Mouse (Mus musculus): ENCODE data around the gene Sbf2. TPM values are rescaled to one million over a fixed set of nuclear protein-coding genes. Genes with fewer than 3 reads are reported as not detected.

The Sbf2 gene
- 46.1 and 48.8 TPM in 2 replicates for polyA plus RNA-seq (2014; fragmentation: Nextera tagmentation; extraction: Ambion mirVana)

- peak within 1 kb of the TSS; percentile 83 for H3K4me3 ChIP-seq (ENCODE audit: low read depth, low read length)
- H3K27me3 ChIP-seq (ENCODE audit: control insufficient read depth, insufficient read depth, low read length), result no peaks in the 10 kb centered on the region
- peak within 1 kb of the TSS; percentile 85 for H3K9ac ChIP-seq (replicated peaks; ENCODE audit: low read depth, low read length)
- no peaks in the 10 kb centered on the region for H3K36me3 ChIP-seq (ENCODE audit: control insufficient read depth, insufficient read depth, low read length)
- peaks cover 22% of the 10 kb centered on the region; the same call in 1 of the 2 replicates for H3K4me1 ChIP-seq (ENCODE audit: control insufficient read depth, insufficient read depth, low read length)
- peak within 1 kb of the TSS; percentile 99 for H3K27ac ChIP-seq (ENCODE audit: low read length)
- peak within 1 kb of the TSS; percentile 54 for H3K4me2 ChIP-seq (replicated peaks; ENCODE audit: low read depth, low read length)
- peak; percentile 93 for ATAC-seq (ENCODE audit: insufficient number of reproducible peaks, insufficient read depth, low FRiP score, low read depth)
- WGBS, result under 1% methylated on average over 107 of the region's 127 CpGs
- H3K9me3 ChIP-seq (ENCODE audit: control insufficient read depth, low read depth, low read length), result no peaks in the 10 kb centered on the region
Observed at GRCm38 (mm10) chr7:110614133-110615063, at the start of gene Sbf2. Gene Sbf2, minus strand, starts transcription at chr7:110614922.

- no peaks in the 10 kb centered on the region for H3K36me3 ChIP-seq (ENCODE audit: control insufficient read depth, insufficient read depth, low read length)
- no peak overlapping the region for H3K9ac ChIP-seq (replicated peaks; ENCODE audit: low read depth, low read length)
- H3K27ac ChIP-seq (ENCODE audit: low read length), result no peak overlapping the region; the same call in 1 of the 2 replicates
- no peaks in the 10 kb centered on the region for H3K9me3 ChIP-seq (ENCODE audit: control insufficient read depth, low read depth, low read length)
- no peak overlapping the region for H3K4me3 ChIP-seq (ENCODE audit: low read depth, low read length)
- 37% methylated on average over 3 of the region's 3 CpGs for WGBS
- H3K4me2 ChIP-seq (replicated peaks; ENCODE audit: low read depth, low read length), result no peak overlapping the region
- H3K4me1 ChIP-seq (ENCODE audit: control insufficient read depth, insufficient read depth, low read length), result no peaks in the 10 kb centered on the region
- no peaks in the 10 kb centered on the region for H3K27me3 ChIP-seq (ENCODE audit: control insufficient read depth, insufficient read depth, low read length)
- ATAC-seq (ENCODE audit: insufficient number of reproducible peaks, insufficient read depth, low FRiP score, low read depth), result peak; percentile 85
Observed at GRCm38 (mm10) chr7:110658378-110658928, 43.7 kb upstream of the Sbf2 start.

- no peaks in the 10 kb centered on the region for H3K9me3 ChIP-seq (ENCODE audit: control insufficient read depth, low read depth, low read length)
- 0 out of 2 replicates have a peak, but pooled peaks have one; percentile 33 for ATAC-seq (ENCODE audit: insufficient number of reproducible peaks, insufficient read depth, low FRiP score, low read depth)
- H3K4me1 ChIP-seq (ENCODE audit: control insufficient read depth, insufficient read depth, low read length), result no peaks in the 10 kb centered on the region
- H3K27ac ChIP-seq (ENCODE audit: low read length), result no peak overlapping the region
- no peak overlapping the region for H3K9ac ChIP-seq (replicated peaks; ENCODE audit: low read depth, low read length)
- WGBS, result 58% methylated on average over 6 of the region's 6 CpGs
- H3K4me3 ChIP-seq (ENCODE audit: low read depth, low read length), result no peak overlapping the region
- no peaks in the 10 kb centered on the region for H3K36me3 ChIP-seq (ENCODE audit: control insufficient read depth, insufficient read depth, low read length)
- no peaks in the 10 kb centered on the region for H3K27me3 ChIP-seq (ENCODE audit: control insufficient read depth, insufficient read depth, low read length)
- no peak overlapping the region for H3K4me2 ChIP-seq (replicated peaks; ENCODE audit: low read depth, low read length)
Observed at GRCm38 (mm10) chr7:110655966-110656365, 41.2 kb upstream of the Sbf2 start.

DNA sequence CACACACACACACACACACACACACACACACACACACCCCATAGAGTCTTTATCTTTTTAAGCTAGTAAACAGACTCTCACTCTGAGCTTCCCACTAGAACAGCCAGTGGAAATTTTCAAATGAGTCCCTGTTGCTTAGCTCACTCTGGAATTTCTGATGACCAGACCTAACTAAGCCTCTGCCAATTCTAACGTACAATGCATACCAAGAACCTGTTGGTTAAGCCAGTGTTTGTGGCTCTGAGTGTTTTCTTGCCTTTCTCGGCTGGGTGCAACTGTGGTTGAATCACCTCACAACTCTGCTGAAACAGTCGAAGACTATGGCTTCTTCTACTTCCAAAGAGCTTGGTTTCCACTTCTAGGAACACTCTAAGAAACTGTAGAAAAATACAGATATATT, 40.5 kb upstream of the Sbf2 start:
- no peak for ATAC-seq (ENCODE audit: insufficient number of reproducible peaks, insufficient read depth, low FRiP score, low read depth)
- WGBS, result 75% methylated on average over 3 of the region's 3 CpGs
- Histone ChIP-seq H3K4me1 (ENCODE audit: control insufficient read depth, insufficient read depth, low read length) (no peaks in the 10 kb centered on the region), H3K27me3 (ENCODE audit: control insufficient read depth, insufficient read depth, low read length) (no peaks in the 10 kb centered on the region), H3K9ac (replicated peaks; ENCODE audit: low read depth, low read length) (no peak overlapping the region), H3K36me3 (ENCODE audit: control insufficient read depth, insufficient read depth, low read length) (no peaks in the 10 kb centered on the region), H3K4me3 (ENCODE audit: low read depth, low read length) (no peak overlapping the region), H3K9me3 (ENCODE audit: control insufficient read depth, low read depth, low read length) (no peaks in the 10 kb centered on the region), H3K27ac (ENCODE audit: low read length) (no peak overlapping the region), H3K4me2 (replicated peaks; ENCODE audit: low read depth, low read length) (no peak overlapping the region)

- ATAC-seq (ENCODE audit: insufficient number of reproducible peaks, insufficient read depth, low FRiP score, low read depth), result no peak
- Histone ChIP-seq H3K27me3 (ENCODE audit: control insufficient read depth, insufficient read depth, low read length) (no peaks in the 10 kb centered on the region), H3K4me1 (ENCODE audit: control insufficient read depth, insufficient read depth, low read length) (peaks cover 7% of the 10 kb centered on the region; the same call in 1 of the 2 replicates), H3K4me3 (ENCODE audit: low read depth, low read length) (no peak overlapping the region), H3K4me2 (replicated peaks; ENCODE audit: low read depth, low read length) (no peak overlapping the region), H3K9ac (replicated peaks; ENCODE audit: low read depth, low read length) (no peak overlapping the region), H3K9me3 (ENCODE audit: control insufficient read depth, low read depth, low read length) (peaks cover 4% of the 10 kb centered on the region; the same call in 1 of the 2 replicates), H3K27ac (ENCODE audit: low read length) (no peak overlapping the region), H3K36me3 (ENCODE audit: control insufficient read depth, insufficient read depth, low read length) (no peaks in the 10 kb centered on the region)
- 68% methylated on average over 6 of the region's 6 CpGs for WGBS
Observed at GRCm38 (mm10) chr7:110651091-110651490, 36.4 kb upstream of the Sbf2 start.

- Histone ChIP-seq H3K4me1 (ENCODE audit: control insufficient read depth, insufficient read depth, low read length) (peaks cover 7% of the 10 kb centered on the region; the same call in 1 of the 2 replicates), H3K36me3 (ENCODE audit: control insufficient read depth, insufficient read depth, low read length) (no peaks in the 10 kb centered on the region), H3K27ac (ENCODE audit: low read length) (no peak overlapping the region), H3K27me3 (ENCODE audit: control insufficient read depth, insufficient read depth, low read length) (no peaks in the 10 kb centered on the region), H3K9ac (replicated peaks; ENCODE audit: low read depth, low read length) (no peak overlapping the region), H3K9me3 (ENCODE audit: control insufficient read depth, low read depth, low read length) (peaks cover 4% of the 10 kb centered on the region; the same call in 1 of the 2 replicates), H3K4me3 (ENCODE audit: low read depth, low read length) (no peak overlapping the region), H3K4me2 (replicated peaks; ENCODE audit: low read depth, low read length) (no peak overlapping the region)
- WGBS, result 29% methylated on average over 4 of the region's 4 CpGs
- no peak for ATAC-seq (ENCODE audit: insufficient number of reproducible peaks, insufficient read depth, low FRiP score, low read depth)
Observed at GRCm38 (mm10) chr7:110650491-110650890, 35.8 kb upstream of the Sbf2 start.

DNA sequence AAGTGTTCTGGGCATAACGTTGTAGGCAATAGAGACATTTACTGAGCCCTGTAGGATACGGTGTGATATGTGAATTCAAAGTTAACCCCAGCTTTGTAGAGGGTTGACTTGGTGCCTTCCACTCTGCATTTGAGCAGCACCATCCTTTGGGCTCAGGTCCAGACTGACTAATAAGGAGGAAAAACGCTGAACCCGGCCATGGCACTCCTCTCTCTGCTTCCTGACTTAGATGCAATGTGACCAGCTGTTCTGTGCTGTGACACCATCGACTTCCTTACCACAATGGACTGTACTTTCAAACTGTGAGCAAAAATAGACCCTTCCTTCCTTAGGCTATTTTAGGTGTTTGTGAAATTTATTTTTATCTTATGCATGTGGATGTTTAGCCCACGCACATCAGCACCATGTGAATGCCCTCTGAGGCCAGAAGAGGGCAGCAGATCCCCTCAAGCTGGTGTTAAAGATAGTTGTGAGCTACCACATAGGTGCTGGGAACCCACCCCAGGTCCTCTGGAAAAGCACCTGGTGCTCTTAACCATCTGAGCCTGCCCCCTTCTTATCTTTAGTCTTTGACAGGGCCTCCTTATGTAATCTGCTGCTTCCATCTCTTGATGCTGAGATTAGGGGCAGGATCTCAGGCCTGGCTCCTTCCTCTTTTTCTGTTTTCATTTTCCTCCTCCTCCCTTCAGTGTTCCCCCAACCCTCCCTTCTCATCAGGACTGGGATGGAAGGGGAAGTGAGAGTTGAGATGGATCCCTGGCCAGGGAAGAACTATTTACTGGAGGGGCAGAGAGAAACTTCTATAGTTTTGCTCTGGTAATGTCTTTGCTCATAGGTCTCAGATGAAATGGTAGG, 34.6 kb upstream of the Sbf2 start:
- Histone ChIP-seq H3K4me2 (replicated peaks; ENCODE audit: low read depth, low read length) (no peak overlapping the region), H3K27ac (ENCODE audit: low read length) (peak overlapping the region; percentile 34; the same call in 1 of the 2 replicates), H3K27me3 (ENCODE audit: control insufficient read depth, insufficient read depth, low read length) (no peaks in the 10 kb centered on the region), H3K4me1 (ENCODE audit: control insufficient read depth, insufficient read depth, low read length) (peaks cover 7% of the 10 kb centered on the region; the same call in 1 of the 2 replicates), H3K9me3 (ENCODE audit: control insufficient read depth, low read depth, low read length) (peaks cover 4% of the 10 kb centered on the region; the same call in 1 of the 2 replicates), H3K9ac (replicated peaks; ENCODE audit: low read depth, low read length) (no peak overlapping the region), H3K36me3 (ENCODE audit: control insufficient read depth, insufficient read depth, low read length) (no peaks in the 10 kb centered on the region), H3K4me3 (ENCODE audit: low read depth, low read length) (no peak overlapping the region)
- 82% methylated on average over 6 of the region's 6 CpGs for WGBS
- ATAC-seq (ENCODE audit: insufficient number of reproducible peaks, insufficient read depth, low FRiP score, low read depth), result no peak
